Mouse (Mus musculus) midbrain, embryonic 15.5 days (tissue): ENCODE measurements around the gene Yes1. TPM values are rescaled to one million over a fixed set of nuclear protein-coding genes. Genes with fewer than 3 reads are reported as not detected.
"Not testable (repeated sequence)": the region's sequence is repeated elsewhere in the genome, so short reads cannot be mapped to it uniquely, and the experiment has no call there.

ENCODE experiments used
- ATAC-seq: fragments of 200-750 bp; cut with Nextera tagmentation; replicated peaks from 2 replicates; pipeline ENCODE4 v1.8.0; 2017; ENCODE audit warnings: moderate TSS enrichment
- H3K27ac ChIP-seq: fragments of 300-500 bp; sonication (generic); 2 replicates; pipeline ENCODE4 v1.5.1; 2015; ENCODE audit warnings: mild to moderate bottlenecking, inconsistent platforms
- H3K27me3 ChIP-seq: fragments of 300-500 bp; sonication (generic); replicated peaks from 2 replicates; pipeline ENCODE4 v1.6.1; 2015; ENCODE audit warnings: inconsistent platforms
- H3K36me3 ChIP-seq: fragments of 300-500 bp; sonication (generic); replicated peaks from 2 replicates; pipeline ENCODE4 v1.6.1; 2015; ENCODE audit warnings: inconsistent platforms
- H3K4me1 ChIP-seq: fragments of 300-500 bp; sonication (generic); 2 replicates; pipeline ENCODE4 v1.6.1; 2015; ENCODE audit warnings: inconsistent platforms
- H3K4me2 ChIP-seq: fragments of 300-500 bp; sonication (generic); 2 replicates; pipeline ENCODE4 v1.6.1; 2015; ENCODE audit warnings: inconsistent platforms, mild to moderate bottlenecking, moderate library complexity
- H3K4me3 ChIP-seq: fragments of 300-500 bp; sonication (generic); 2 replicates; pipeline ENCODE4 v1.5.1; 2015; ENCODE audit warnings: mild to moderate bottlenecking, inconsistent platforms
- H3K9ac ChIP-seq: fragments of 300-500 bp; sonication (generic); 2 replicates; pipeline ENCODE4 v1.6.1; 2015; ENCODE audit warnings: mild to moderate bottlenecking, inconsistent platforms
- H3K9me3 ChIP-seq: fragments of 300-500 bp; sonication (generic); 2 replicates; pipeline ENCODE4 v1.6.1; 2016; ENCODE audit warnings: inconsistent platforms
- WGBS: fragments of 180-500 bp; shearing (Covaris S2); methylation state at CpG from one replicate; pipeline ENCODE4 v1.1.7; 2015; ENCODE audit warnings: mixed read lengths; 5-methylcytosine and 5-hydroxymethylcytosine counted together
- polyA plus RNA-seq: library from polyadenylated mRNA; unstranded; fragments of >200 nt; fragmentation: Nextera tagmentation; extraction: Ambion mirVana; gene quantifications from 2 replicates; pipeline ENCODE4 v1.2.1, GENCODE M21; 2015

The Yes1 gene
- polyA plus RNA-seq, 1 experiment from 2014 or later, result 19.7 TPM

DNA sequence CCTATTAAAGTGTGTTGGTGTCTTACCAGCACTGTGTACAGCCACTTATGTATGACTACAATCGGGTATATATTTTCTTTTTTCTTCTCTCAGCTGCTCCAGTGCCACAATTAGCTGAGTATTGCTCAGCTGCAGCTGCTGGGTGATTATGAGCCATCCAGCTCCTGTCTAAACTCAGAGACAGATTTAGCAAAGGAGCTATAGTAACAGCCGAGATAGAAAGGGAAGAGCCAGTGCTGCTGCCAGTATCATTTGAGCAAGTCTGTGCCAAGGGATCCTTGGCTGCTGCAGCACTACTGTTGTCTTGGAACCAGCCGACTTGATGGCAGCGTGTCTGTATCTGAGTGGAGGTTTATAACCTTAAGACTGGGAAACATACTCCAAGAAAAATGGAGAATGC, 3.7 kb downstream of the Yes1 start:
- WGBS, result 59% methylated on average over 4 of the region's 4 CpGs
- Histone ChIP-seq H3K27ac (peak overlapping the region; percentile 44), H3K4me1 (peaks cover 18% of the 10 kb centered on the region; the same call in 1 of the 2 replicates), H3K9me3 (no peaks in the 10 kb centered on the region), H3K36me3 (no peaks in the 10 kb centered on the region), H3K27me3 (no peaks in the 10 kb centered on the region), H3K9ac (no peak overlapping the region), H3K4me3 (no peak overlapping the region), H3K4me2 (no peak overlapping the region)
- no peak for ATAC-seq

DNA sequence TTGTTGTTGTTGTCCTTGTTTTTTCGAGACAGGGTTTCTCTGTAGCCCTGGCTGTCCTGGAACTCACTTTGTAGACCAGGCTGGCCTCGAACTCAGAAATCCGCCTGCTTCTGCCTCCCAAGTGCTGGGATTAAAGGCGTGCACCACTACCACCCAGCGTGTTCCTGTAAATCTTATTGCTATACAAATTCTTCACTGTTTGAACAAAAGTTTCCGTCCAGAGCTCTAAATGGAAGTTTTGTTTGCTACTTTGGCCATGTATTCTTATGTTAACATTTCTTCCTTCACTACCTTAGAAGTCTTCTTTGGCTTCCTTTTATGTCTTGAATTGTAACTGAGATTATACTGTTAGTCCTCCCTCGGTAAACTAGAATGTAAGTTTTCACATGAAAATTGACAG, 5.5 kb downstream of the Yes1 start:
- not testable (repeated sequence) for H3K4me2 ChIP-seq, H3K4me3 ChIP-seq, H3K36me3 ChIP-seq, H3K27me3 ChIP-seq, H3K9me3 ChIP-seq, H3K9ac ChIP-seq, ATAC-seq, H3K27ac ChIP-seq
- H3K4me1 ChIP-seq, result peaks cover 15% of the 10 kb centered on the region; the same call in 1 of the 2 replicates
- 88% methylated on average over 7 of the region's 7 CpGs for WGBS

DNA sequence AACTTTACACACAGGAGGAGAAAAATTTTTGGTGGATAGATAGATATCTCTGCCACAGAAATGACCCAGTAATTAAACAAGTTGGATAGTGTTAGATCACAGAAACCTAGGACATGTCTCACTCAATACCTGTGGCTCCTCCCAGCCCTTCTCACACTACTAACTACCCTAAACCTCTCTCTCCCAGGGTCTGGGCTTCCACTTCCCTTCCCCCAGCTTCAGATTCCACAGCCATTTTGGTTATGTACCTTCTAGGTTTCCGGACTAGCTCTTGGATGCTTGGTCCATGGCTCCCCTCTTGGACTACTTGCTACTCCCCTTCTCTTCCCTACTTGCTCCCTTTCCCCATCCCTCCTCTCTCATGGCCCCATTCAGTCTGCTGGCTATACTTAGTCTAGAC, 6.9 kb downstream of the Yes1 start:
- Histone ChIP-seq H3K4me2 (no peak overlapping the region), H3K36me3 (no peaks in the 10 kb centered on the region), H3K9ac (no peak overlapping the region), H3K4me1 (peaks cover 8% of the 10 kb centered on the region; the same call in 1 of the 2 replicates), H3K4me3 (no peak overlapping the region), H3K27me3 (no peaks in the 10 kb centered on the region), H3K9me3 (no peaks in the 10 kb centered on the region), H3K27ac (no peak overlapping the region)
- 90% methylated on average over 1 of the region's 1 CpGs for WGBS
- no peak for ATAC-seq

DNA sequence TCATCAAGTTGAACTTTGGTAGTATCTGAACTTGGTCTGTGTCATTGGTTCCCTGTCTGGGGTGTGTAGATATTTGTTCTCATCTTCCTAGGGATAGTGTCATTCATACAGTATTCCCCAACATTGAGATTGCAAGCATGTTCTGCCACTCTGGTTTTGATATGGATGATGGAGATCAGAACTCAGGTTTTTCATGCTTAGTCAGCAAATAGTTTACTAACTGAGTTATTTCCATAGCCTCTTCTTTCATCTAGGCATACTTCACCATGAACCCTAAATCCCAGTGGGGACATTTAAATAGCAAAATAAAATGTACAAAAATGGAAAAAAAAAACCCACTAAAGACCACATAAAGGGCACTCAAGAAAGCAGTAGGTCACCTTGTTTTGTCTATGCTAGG, 12.7 kb downstream of the Yes1 start:
- H3K4me1 ChIP-seq, result no peaks in the 10 kb centered on the region
- ATAC-seq, result no peak
- no peaks in the 10 kb centered on the region for H3K36me3 ChIP-seq
- no peak overlapping the region for H3K9ac ChIP-seq
- H3K27me3 ChIP-seq, result no peaks in the 10 kb centered on the region
- H3K4me3 ChIP-seq, result no peak overlapping the region
- H3K27ac ChIP-seq, result no peak overlapping the region
- no peaks in the 10 kb centered on the region for H3K9me3 ChIP-seq
- no peak overlapping the region for H3K4me2 ChIP-seq

DNA sequence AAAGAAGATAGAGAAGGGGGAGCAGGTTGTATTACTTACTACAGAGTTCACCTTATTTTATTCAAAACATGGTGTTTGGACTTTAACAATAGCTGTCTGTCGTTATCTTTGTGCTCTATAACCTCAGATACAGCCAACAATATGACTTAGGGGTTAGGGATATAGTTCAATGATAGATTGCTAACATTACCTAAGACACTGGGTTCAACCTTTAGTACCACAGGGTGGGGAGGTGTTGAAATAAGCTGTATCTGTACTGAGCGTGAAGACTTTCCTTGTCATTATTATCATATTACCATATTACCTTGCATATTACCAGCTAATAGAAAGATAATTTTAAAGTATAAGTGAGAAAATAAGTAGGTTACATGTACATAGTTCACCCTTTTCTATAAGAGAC, 13.8 kb downstream of the Yes1 start:
- H3K27me3 ChIP-seq, result no peaks in the 10 kb centered on the region
- no peaks in the 10 kb centered on the region for H3K9me3 ChIP-seq
- no peaks in the 10 kb centered on the region for H3K4me1 ChIP-seq
- no peak overlapping the region for H3K27ac ChIP-seq
- H3K9ac ChIP-seq, result no peak overlapping the region
- no peak overlapping the region for H3K4me3 ChIP-seq
- H3K4me2 ChIP-seq, result no peak overlapping the region
- no peak for ATAC-seq
- no peaks in the 10 kb centered on the region for H3K36me3 ChIP-seq
- 97% methylated on average over 2 of the region's 2 CpGs for WGBS

DNA sequence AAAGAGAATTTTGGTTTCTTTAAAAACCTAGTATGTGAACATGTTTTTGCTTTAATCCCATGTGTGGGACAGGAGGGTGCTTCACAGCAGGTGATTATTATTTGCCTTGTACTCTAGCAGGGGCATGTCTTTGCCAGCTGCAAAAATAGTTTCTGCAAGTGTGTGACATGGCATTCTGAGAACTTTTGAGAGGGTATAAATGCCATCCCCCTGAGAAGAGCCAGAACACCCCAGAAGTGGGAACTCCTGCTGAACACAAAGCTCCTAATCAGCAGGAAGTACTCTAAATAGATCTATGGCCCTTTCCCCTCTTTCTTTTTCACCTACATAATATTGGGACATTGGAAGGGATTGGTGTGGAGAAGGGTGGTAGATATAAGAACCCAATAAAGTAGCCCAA, 22.2 kb downstream of the Yes1 start:
- no peaks in the 10 kb centered on the region for H3K27me3 ChIP-seq
- no peak overlapping the region for H3K4me2 ChIP-seq
- H3K4me1 ChIP-seq, result no peaks in the 10 kb centered on the region
- no peak overlapping the region for H3K9ac ChIP-seq
- no peaks in the 10 kb centered on the region for H3K36me3 ChIP-seq
- H3K9me3 ChIP-seq, result no peaks in the 10 kb centered on the region
- no peak for ATAC-seq
- H3K4me3 ChIP-seq, result no peak overlapping the region
- no peak overlapping the region for H3K27ac ChIP-seq

DNA sequence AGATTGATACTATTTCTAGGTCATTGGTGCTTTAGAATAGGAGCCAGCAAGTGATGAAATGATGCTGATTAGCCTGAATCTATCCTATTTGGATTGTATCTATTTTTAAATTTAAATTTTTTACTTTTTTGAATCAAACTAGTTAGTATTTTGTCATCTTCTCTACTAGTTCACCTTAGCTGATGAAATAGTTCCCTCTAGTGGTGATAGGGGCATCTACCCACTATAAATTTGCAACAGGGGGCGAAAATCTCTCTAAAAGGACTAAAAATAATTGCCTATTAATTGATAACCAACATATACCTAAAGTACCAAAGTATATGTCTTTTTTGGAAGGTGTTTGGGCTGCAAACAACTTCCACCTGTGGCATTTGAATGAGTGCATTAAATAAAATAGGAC, 46.4 kb downstream of the Yes1 start:
- Histone ChIP-seq H3K27ac (no peak overlapping the region), H3K4me1 (no peaks in the 10 kb centered on the region), H3K27me3 (no peaks in the 10 kb centered on the region), H3K9me3 (no peaks in the 10 kb centered on the region), H3K4me2 (no peak overlapping the region), H3K4me3 (no peak overlapping the region), H3K9ac (no peak overlapping the region), H3K36me3 (no peaks in the 10 kb centered on the region)
- ATAC-seq, result no peak
- WGBS, result 67% methylated on average over 1 of the region's 1 CpGs

DNA sequence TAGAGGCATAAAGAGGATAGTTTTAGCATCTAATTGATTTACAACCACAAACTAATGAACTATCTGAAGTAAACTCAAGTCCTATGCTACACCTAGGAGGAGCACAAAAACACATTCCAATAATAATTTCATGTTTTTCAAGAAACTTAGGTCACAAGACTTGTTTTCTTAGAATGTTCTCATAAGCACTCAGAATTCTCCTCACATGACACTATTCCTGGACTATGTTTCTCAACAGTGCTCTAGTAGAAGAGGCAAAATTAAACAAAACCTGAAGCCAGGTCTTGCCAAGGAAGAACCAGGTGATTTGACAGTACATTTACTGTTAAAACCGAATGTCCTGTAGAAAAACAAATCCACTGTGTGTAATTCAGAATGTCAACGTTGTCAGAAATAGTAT, 71.5 kb downstream of the Yes1 start:
- no peaks in the 10 kb centered on the region for H3K27me3 ChIP-seq
- no peak overlapping the region for H3K9ac ChIP-seq
- no peak overlapping the region for H3K4me2 ChIP-seq
- no peaks in the 10 kb centered on the region for H3K9me3 ChIP-seq
- no peak overlapping the region for H3K4me3 ChIP-seq
- H3K4me1 ChIP-seq, result no peaks in the 10 kb centered on the region
- H3K36me3 ChIP-seq, result peaks cover 5% of the 10 kb centered on the region; the same call in 1 of the 2 replicates
- 59% methylated on average over 2 of the region's 2 CpGs for WGBS
- ATAC-seq, result no peak
- H3K27ac ChIP-seq, result no peak overlapping the region

DNA sequence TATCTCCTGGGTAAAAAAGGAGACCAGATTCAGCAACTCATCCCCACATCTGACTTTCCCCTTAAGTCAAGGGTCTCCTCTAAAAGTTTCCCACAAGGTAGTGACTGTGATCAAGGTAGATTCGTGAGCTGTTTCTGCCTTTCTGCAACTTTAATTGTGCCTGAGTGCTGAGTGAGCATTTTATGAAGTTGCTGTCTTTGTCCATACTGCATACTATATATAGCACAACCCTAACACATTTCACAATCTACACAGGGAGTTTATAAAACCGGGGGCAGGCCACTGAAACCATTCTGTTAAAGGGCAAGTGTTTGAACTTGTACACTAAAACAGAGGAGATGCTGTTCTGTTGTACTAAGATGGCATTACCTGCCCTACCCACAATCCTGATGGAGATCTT, 82.4 kb downstream of the Yes1 start:
- no peak for ATAC-seq

DNA sequence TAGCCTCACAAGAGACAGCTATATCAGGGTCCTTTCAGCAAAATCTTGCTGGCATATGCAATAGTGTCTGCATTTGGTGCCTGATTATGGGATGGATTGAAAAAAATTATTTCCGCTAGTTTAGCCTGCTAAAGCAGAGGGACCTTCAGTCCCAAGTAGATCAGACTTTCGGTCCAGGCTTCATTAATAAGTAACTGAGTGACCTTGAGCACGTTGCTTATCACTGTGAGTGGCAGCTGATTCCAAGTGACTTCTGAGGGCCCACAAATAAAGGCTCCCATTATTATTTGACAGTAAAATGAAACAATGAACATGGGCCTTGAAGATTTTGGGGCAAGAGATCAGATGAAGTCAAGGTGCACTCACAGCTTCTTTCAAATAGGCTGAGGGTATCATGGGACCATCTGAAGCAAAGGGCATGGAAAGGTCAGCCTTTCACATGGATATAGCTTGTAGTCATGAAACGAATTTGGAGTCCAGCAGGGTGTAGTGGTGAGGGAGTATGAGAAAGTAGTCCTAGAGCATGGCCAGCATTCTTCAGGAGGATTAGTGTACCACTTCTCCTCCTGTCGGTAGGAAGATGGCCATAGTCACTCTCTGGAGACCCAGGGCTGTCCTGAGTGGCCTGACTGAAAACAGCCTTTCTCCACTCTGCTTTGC, 86.4 kb downstream of the Yes1 start:
- Histone ChIP-seq H3K4me3 (no peak overlapping the region), H3K27me3 (no peaks in the 10 kb centered on the region), H3K27ac (no peak overlapping the region), H3K9me3 (no peaks in the 10 kb centered on the region), H3K9ac (no peak overlapping the region), H3K4me2 (no peak overlapping the region), H3K36me3 (no peaks in the 10 kb centered on the region), H3K4me1 (no peaks in the 10 kb centered on the region)
- no peak for ATAC-seq
- WGBS, result 76% methylated on average over 5 of the region's 5 CpGs

More for the DNA sequence above, 82.4 kb downstream of the Yes1 start:
- H3K4me1 ChIP-seq, result no peaks in the 10 kb centered on the region
- no peak overlapping the region for H3K4me2 ChIP-seq
- no peaks in the 10 kb centered on the region for H3K36me3 ChIP-seq
- no peaks in the 10 kb centered on the region for H3K9me3 ChIP-seq
- WGBS, result 74% methylated on average over 2 of the region's 2 CpGs
- H3K9ac ChIP-seq, result no peak overlapping the region
- H3K27me3 ChIP-seq, result no peaks in the 10 kb centered on the region
- H3K4me3 ChIP-seq, result no peak overlapping the region
- H3K27ac ChIP-seq, result no peak overlapping the region

DNA sequence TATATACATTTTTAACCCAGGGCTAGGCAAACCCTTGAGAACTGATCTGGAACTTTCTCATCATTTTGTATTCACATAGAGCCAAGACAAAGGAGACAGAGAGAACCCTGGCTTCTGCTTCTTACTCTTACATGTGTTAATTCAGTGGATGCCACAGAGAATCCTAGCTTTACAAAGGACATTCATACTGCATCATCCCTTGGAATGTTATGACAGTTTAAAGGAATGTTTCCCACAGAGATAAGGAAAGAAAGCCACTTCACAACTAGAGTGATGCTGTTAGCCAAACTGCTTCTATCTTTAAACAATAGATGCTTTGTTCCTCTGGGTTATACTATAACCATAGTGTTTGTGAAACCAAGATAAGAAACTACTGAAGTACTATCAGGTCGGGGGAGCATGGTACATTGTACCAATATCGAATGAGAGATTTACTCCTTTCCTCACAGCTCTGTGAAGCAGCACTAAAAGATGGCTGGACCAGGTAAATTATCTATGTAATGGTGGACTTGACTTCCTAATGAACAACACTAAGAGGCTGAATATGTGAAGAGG, 95.3 kb downstream of the Yes1 start:
- H3K27ac ChIP-seq, result no peak overlapping the region
- WGBS, result 89% methylated on average over 2 of the region's 2 CpGs
- H3K27me3 ChIP-seq, result no peaks in the 10 kb centered on the region
- H3K36me3 ChIP-seq, result no peaks in the 10 kb centered on the region
- ATAC-seq, result no peak
- H3K4me3 ChIP-seq, result no peak overlapping the region
- H3K9ac ChIP-seq, result no peak overlapping the region
- H3K4me1 ChIP-seq, result no peaks in the 10 kb centered on the region
- H3K9me3 ChIP-seq, result no peaks in the 10 kb centered on the region
- no peak overlapping the region for H3K4me2 ChIP-seq

DNA sequence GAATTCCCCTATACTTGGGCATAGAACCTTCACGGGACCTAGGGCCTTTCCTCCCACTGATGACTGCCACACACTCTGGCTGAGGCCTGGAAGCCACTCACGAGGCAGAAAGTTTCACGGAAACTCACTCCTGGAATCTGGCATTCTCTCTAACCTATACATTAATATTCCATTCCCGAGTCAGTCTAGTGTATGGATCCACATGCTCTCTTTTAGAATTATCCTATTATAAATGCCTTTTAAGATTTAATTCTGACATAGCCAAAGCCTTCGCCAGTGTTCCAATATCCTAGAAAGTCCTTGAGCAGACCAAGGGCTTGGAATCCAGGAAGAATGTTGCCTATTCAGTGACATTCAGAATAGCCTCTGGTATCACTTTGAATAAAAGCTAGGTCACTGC, 100.5 kb downstream of the Yes1 start:
- no peak for ATAC-seq
- 75% methylated on average over 5 of the region's 5 CpGs for WGBS

More for the DNA sequence above, 100.5 kb downstream of the Yes1 start:
- Histone ChIP-seq H3K9ac (no peak overlapping the region), H3K4me3 (no peak overlapping the region), H3K27me3 (no peaks in the 10 kb centered on the region), H3K27ac (no peak overlapping the region), H3K4me2 (no peak overlapping the region), H3K9me3 (no peaks in the 10 kb centered on the region), H3K4me1 (peaks cover 13% of the 10 kb centered on the region), H3K36me3 (no peaks in the 10 kb centered on the region)
